Mouse (Mus musculus) left cerebral cortex, adult 8-10 months (tissue): Measurements from ENCODE around the gene Tmem200c. TPM values are rescaled to one million over a fixed set of nuclear protein-coding genes. Genes with fewer than 3 reads are reported as not detected.

Experiments used
- total RNA-seq, 4 experiments: library from RNA; stranded (reverse); gene quantifications; 2 replicates each; pipeline ENCODE4 v1.2.4; 2022

Gene Tmem200c
- total RNA-seq, 4 experiments from 2014 or later = 12.5 to 16.0 (median 15.6) TPM

Other genes with a start within 250 kb of the Tmem200c start
- 100 to 1,000 TPM; 229 to 246 (median 235) TPM for gene Epb41l3, start 249.1 kb downstream of the Tmem200c start, total RNA-seq